22 mouse cellular contexts compared by ENCODE assay signal in the genomic region with DNA sequence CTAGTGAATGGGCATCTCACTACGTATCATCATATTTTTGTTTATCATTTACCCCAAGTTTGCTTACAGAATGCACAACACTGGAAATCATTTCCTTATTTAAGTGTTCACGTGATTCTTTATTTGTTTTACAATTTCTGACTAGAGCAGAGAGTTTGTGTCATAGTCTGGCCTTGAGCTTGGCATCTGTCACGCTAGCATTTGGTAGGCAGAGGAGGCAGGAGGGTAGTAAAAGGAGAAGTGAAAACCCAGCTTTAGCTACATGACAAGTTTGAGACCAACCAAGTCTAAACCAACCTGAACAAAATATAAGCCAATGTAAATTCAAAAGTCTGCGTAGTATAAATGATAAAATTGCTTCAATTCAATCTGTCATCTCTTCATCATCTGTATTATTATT.
"Had no signal": no experiment of that assay in that cellular context is flagged by ENCODE, and none has a peak within 500 bp of the region (broad histone marks: within the 10 kb centered on the region; RNA-seq: fewer than 3 reads in every experiment).

No protein-coding gene starts in this region.

- H3K4me2 ChIP-seq: limb, embryonic 13.5 days; liver, embryonic 12.5 days; liver, embryonic 15.5 days; lung, embryonic 15.5 days; midbrain, embryonic 12.5 days; midbrain, embryonic 15.5 days; neural tube, embryonic 12.5 days; neural tube, embryonic 15.5 days had no signal

- H3K4me3 ChIP-seq: layer of hippocampus, adult 2 months; limb, embryonic 10.5 days; limb, embryonic 13.5 days; liver, embryonic 12.5 days; liver, embryonic 15.5 days; lung, embryonic 15.5 days; midbrain, embryonic 12.5 days; midbrain, embryonic 15.5 days; neural tube, embryonic 12.5 days; neural tube, embryonic 15.5 days had no signal

- H3K36me3 ChIP-seq: limb, embryonic 10.5 days; limb, embryonic 13.5 days; liver, embryonic 12.5 days; liver, embryonic 15.5 days; lung, embryonic 15.5 days; midbrain, embryonic 12.5 days; midbrain, embryonic 15.5 days; neural tube, embryonic 12.5 days; neural tube, embryonic 15.5 days had no signal

- DNase-seq: kidney, adult 9 months; kidney, postnatal 25 days; layer of hippocampus, adult 9-11 months; liver; lung, adult 18-20 months; lung, postnatal 10 days; lung, postnatal 4 days; retina, postnatal 1 day; right cerebral cortex, postnatal 25 days; thymus, adult 18-20 months; thymus, postnatal 36 days had no signal

- H3K27ac ChIP-seq: kidney, postnatal 0 days; layer of hippocampus, adult 2 months; limb, embryonic 10.5 days; limb, embryonic 13.5 days; liver, embryonic 12.5 days; liver, embryonic 15.5 days; lung, embryonic 15.5 days; midbrain, embryonic 12.5 days; midbrain, embryonic 15.5 days; neural tube, embryonic 12.5 days; neural tube, embryonic 15.5 days had no signal

- H3K9ac ChIP-seq: limb, embryonic 13.5 days; liver, embryonic 12.5 days; liver, embryonic 15.5 days; lung, embryonic 15.5 days; midbrain, embryonic 12.5 days; midbrain, embryonic 15.5 days; neural tube, embryonic 12.5 days; neural tube, embryonic 15.5 days had no signal

- H3K27me3 ChIP-seq: limb, embryonic 13.5 days; liver, embryonic 12.5 days; liver, embryonic 15.5 days; lung, embryonic 15.5 days; midbrain, embryonic 12.5 days; midbrain, embryonic 15.5 days; neural tube, embryonic 12.5 days; neural tube, embryonic 15.5 days had no signal

- H3K4me1 ChIP-seq: limb, embryonic 10.5 days; limb, embryonic 13.5 days; liver, embryonic 12.5 days; liver, embryonic 15.5 days; lung, embryonic 15.5 days; midbrain, embryonic 12.5 days; midbrain, embryonic 15.5 days; neural tube, embryonic 12.5 days; neural tube, embryonic 15.5 days had no signal

- ATAC-seq: liver, embryonic 12.5 days; midbrain, embryonic 15.5 days had no signal

- H3K9me3 ChIP-seq: limb, embryonic 10.5 days; limb, embryonic 13.5 days; liver, embryonic 12.5 days; liver, embryonic 15.5 days; lung, embryonic 15.5 days; midbrain, embryonic 12.5 days; midbrain, embryonic 15.5 days; neural tube, embryonic 12.5 days; neural tube, embryonic 15.5 days had no signal
